Mouse (Mus musculus): ENCODE data around the gene Abl2. TPM values are rescaled to one million over a fixed set of nuclear protein-coding genes. Genes with fewer than 3 reads are reported as not detected.
A peak's percentile ranks its signal among the peaks of the same experiment; 100 is the strongest.
"Not testable (repeated sequence)": the region's sequence is repeated elsewhere in the genome, so short reads cannot be mapped to it uniquely, and the experiment has no call there.

Gene Abl2
- polyA plus RNA-seq, 1 experiment: 17.9 TPM

DNA sequence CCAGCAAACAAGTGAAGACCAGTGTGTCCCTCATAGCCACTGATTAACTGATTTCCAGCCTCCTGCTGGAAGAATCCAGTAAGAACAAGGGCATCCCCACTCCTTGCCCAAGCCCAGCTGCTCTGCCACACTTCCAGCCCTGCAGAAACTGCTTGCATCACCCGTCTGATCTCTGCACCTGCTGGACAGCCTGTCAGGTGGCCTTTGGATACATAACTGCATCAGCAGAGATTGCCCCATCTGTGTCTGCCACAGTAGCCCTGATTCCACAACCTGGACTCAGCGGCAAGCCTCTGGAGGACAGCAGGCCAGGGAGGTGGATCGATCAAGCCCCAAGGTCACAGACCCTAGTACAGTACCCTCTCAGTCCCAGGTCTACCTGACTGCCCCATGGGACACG is 98.9 kb downstream of the Abl2 start:
- Histone ChIP-seq H3K36me3 (ENCODE audit: control insufficient read depth, insufficient read depth) (peaks cover 28% of the 10 kb centered on the region), H3K27me3 (ENCODE audit: control insufficient read depth, insufficient read depth, insufficient read length) (no peaks in the 10 kb centered on the region), H3K4me2 (ENCODE audit: low read depth) (no peak overlapping the region), H3K4me3 (no peak overlapping the region), H3K79me2 (ENCODE audit: control insufficient read depth, insufficient read depth) (no peaks in the 10 kb centered on the region), H3ac (ENCODE audit: control insufficient read depth, insufficient read length) (no peak overlapping the region)
- TF ChIP-seq SRF (IDR thresholded peaks at IDR 0.05; ENCODE audit: control insufficient read depth, insufficient read length, low read depth): no peak
- no peak for TF ChIP-seq REST (IDR thresholded peaks at IDR 0.05; ENCODE audit: insufficient read depth, insufficient read length)
- peak in 1 of 3 experiments; percentile 50 for TF ChIP-seq MYOD1 (IDR thresholded peaks at IDR 0.05; ENCODE audit: control insufficient read depth in 1 of 3, insufficient read length in 2 of 3, low read depth in 2 of 3)
- TF ChIP-seq MYOG (IDR thresholded peaks at IDR 0.05; ENCODE audit: control insufficient read depth in 1 of 3, insufficient read depth in 1 of 3, insufficient read length in 2 of 3, low read depth in 2 of 3): peak in 1 of 3 experiments; percentile 59
- peak; percentile 30 for TF ChIP-seq POLR2AphosphoS2 (IDR thresholded peaks at IDR 0.05; ENCODE audit: insufficient read length, low read depth)
- TF ChIP-seq MAX (IDR thresholded peaks at IDR 0.05; ENCODE audit: low read depth): no peak
- no peak for TF ChIP-seq CEBPB (IDR thresholded peaks at IDR 0.05; ENCODE audit: insufficient read depth, poor library complexity, severe bottlenecking)
- TF ChIP-seq TCF12 (IDR thresholded peaks at IDR 0.05; ENCODE audit: insufficient read depth, poor library complexity, severe bottlenecking): no peak

DNA sequence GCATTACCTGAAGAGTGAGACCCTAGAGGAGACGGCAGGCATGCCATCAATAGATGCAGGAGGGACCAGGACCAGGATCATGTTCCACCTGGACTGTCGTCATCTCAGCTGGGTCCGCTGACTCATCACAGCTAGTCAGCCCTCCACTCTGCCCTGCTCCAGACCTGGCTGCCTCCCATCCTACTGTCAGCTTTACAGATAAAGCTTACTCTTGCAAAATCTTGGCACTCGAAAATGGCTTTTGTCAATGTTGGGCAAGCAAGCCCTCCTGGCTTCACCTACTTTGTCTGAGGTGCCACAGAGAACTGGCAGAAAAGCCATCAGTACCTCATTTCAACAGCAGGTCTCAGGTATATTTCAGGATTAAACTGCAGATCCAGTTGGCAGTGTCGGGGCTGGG is 100.1 kb downstream of the Abl2 start:
- H3K4me3 ChIP-seq: no peak overlapping the region
- H3K79me2 ChIP-seq (ENCODE audit: control insufficient read depth, insufficient read depth): no peaks in the 10 kb centered on the region
- no peaks in the 10 kb centered on the region for H3K27me3 ChIP-seq (ENCODE audit: control insufficient read depth, insufficient read depth, insufficient read length)
- peaks cover 19% of the 10 kb centered on the region for H3K36me3 ChIP-seq (ENCODE audit: control insufficient read depth, insufficient read depth)
- no peak overlapping the region for H3ac ChIP-seq (ENCODE audit: control insufficient read depth, insufficient read length)
- no peak for TF ChIP-seq E2F4 (IDR thresholded peaks at IDR 0.05; ENCODE audit: insufficient read depth)
- no peak for TF ChIP-seq TCF3 (IDR thresholded peaks at IDR 0.05; ENCODE audit: insufficient read length, low read depth)
- peak; percentile 15 for TF ChIP-seq POLR2A (IDR thresholded peaks at IDR 0.05; ENCODE audit: insufficient read length, low read depth)
- no peak for TF ChIP-seq MYOD1 (IDR thresholded peaks at IDR 0.05; ENCODE audit: control insufficient read depth in 1 of 3, insufficient read length in 2 of 3, low read depth in 2 of 3)
- H3K4me2 ChIP-seq (ENCODE audit: low read depth): no peak overlapping the region

DNA sequence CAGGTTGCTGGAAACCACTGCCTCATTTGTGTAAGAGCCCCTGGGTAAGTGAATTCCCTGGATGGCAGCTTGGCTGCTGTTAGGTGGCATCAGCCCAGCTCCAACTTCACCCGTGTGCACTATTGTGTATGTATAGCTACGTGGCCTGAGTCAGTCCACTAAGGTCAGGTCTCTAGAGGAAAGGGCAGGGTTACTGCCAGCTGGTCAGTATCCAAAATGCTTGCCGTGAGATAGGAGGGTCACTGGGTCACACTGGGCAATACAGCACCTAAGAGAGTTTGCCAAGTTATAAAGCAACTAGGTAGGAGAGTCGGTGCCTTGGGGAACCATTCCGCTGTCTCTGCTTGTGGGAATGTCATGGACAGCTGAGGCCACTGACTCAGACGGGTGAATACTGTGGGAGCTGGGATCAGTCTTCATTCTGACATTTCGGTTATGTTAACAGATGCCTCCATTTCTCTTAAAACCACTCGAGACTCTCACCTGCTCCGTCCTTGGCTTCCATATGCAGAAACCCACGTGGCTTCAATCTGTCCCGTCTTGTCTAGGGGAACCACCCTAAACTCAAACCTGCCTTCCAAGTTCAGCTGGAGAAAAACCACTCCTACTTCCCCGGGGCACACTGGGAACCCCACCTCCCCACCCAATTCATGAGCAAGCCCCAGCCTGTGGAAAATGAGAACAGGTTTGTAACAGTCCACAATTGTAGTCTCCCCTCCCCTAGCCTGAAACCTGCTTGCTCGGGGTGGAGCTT is 101.5 kb downstream of the Abl2 start:
- H3K27me3 ChIP-seq (ENCODE audit: control insufficient read depth, insufficient read depth, insufficient read length): no peaks in the 10 kb centered on the region
- no peak overlapping the region for H3ac ChIP-seq (ENCODE audit: control insufficient read depth, insufficient read length)
- peaks cover 10% of the 10 kb centered on the region for H3K36me3 ChIP-seq (ENCODE audit: control insufficient read depth, insufficient read depth)
- TF ChIP-seq MYOG (IDR thresholded peaks at IDR 0.05; ENCODE audit: control insufficient read depth in 1 of 3, insufficient read depth in 1 of 3, insufficient read length in 2 of 3, low read depth in 2 of 3): peak; percentile 12 to 78 (median 74)
- TF ChIP-seq TCF12 (IDR thresholded peaks at IDR 0.05; ENCODE audit: insufficient read depth, poor library complexity, severe bottlenecking): peak; percentile 39
- peak; percentile 53 to 74 (median 56) for TF ChIP-seq MYOD1 (IDR thresholded peaks at IDR 0.05; ENCODE audit: control insufficient read depth in 1 of 3, insufficient read length in 2 of 3, low read depth in 2 of 3)
- no peak for TF ChIP-seq USF1 (IDR thresholded peaks at IDR 0.05; ENCODE audit: low read depth)
- H3K4me2 ChIP-seq (ENCODE audit: low read depth): no peak overlapping the region
- H3K79me2 ChIP-seq (ENCODE audit: control insufficient read depth, insufficient read depth): peaks cover 1% of the 10 kb centered on the region
- H3K4me3 ChIP-seq: no peak overlapping the region

DNA sequence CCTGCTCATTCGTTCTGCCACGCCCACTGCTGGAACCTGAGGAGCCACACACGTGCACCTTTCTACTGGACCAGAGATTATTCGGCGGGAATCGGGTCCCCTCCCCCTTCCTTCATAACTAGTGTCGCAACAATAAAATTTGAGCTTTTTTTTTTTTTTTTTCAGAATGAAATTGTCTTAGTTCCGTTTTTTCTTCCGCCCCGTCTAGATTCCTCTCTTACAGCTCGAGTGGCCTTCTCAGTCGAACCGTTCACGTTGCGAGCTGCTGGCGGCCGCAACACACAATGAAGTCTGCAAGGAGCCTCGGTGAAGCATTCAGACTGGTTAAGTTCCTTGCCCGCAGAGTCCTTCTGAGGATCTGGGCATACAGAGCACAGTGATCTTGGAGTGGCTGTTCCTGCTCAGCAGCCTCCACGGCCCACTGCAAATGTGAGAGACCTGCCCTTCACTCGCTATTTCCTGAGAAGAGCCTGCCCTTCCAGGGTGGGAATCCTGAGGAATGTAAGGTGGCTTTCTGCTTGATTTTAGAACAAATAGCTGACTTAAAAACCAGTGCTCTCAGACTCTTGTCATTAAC is 102.2 kb downstream of the Abl2 start:
- H3ac ChIP-seq (ENCODE audit: control insufficient read depth, insufficient read length); H3K36me3 ChIP-seq (ENCODE audit: control insufficient read depth, insufficient read depth); H3K4me3 ChIP-seq; H3K27me3 ChIP-seq (ENCODE audit: control insufficient read depth, insufficient read depth, insufficient read length); H3K79me2 ChIP-seq (ENCODE audit: control insufficient read depth, insufficient read depth): not testable (repeated sequence)
- peak overlapping the region; percentile 12 for H3K4me2 ChIP-seq (ENCODE audit: low read depth)

DNA sequence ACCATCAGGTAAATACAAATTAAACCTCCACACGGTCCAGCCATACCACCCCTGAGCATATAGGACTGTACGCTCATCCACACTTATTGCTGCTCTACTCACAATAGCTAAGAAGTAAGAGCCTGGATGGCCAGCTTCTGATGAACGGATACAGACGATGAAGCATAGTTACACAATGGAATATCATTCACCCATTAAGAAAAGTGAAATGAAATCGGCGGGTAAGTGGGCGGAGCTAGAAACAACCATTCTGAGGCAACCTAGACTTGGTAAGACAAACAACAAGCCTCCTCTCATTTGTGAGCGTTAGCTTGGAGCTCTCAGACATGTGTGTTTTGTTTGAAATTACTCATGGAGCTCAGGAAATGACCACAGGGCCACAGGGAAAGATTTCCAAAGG is 107.2 kb downstream of the Abl2 start:
- peaks cover 9% of the 10 kb centered on the region for H3K79me2 ChIP-seq (ENCODE audit: control insufficient read depth, insufficient read depth)
- no peak overlapping the region for H3ac ChIP-seq (ENCODE audit: control insufficient read depth, insufficient read length)
- no peaks in the 10 kb centered on the region for H3K27me3 ChIP-seq (ENCODE audit: control insufficient read depth, insufficient read depth, insufficient read length)
- H3K36me3 ChIP-seq (ENCODE audit: control insufficient read depth, insufficient read depth): peaks cover 12% of the 10 kb centered on the region
- H3K4me3 ChIP-seq: no peak overlapping the region
- TF ChIP-seq POLR2A (IDR thresholded peaks at IDR 0.05; ENCODE audit: insufficient read length, low read depth) (no peak), TCF12 (IDR thresholded peaks at IDR 0.05; ENCODE audit: insufficient read depth, poor library complexity, severe bottlenecking) (no peak), SRF (IDR thresholded peaks at IDR 0.05; ENCODE audit: control insufficient read depth, insufficient read length, low read depth) (no peak), CEBPB (IDR thresholded peaks at IDR 0.05; ENCODE audit: insufficient read depth, poor library complexity, severe bottlenecking) (no peak), USF1 (IDR thresholded peaks at IDR 0.05; ENCODE audit: low read depth) (no peak), POLR2AphosphoS2 (IDR thresholded peaks at IDR 0.05; ENCODE audit: insufficient read length, low read depth) (no peak), REST (IDR thresholded peaks at IDR 0.05; ENCODE audit: insufficient read depth, insufficient read length) (no peak), MAX (IDR thresholded peaks at IDR 0.05; ENCODE audit: low read depth) (no peak), TCF3 (IDR thresholded peaks at IDR 0.05; ENCODE audit: insufficient read length, low read depth) (no peak), MYOG (IDR thresholded peaks at IDR 0.05; ENCODE audit: control insufficient read depth in 1 of 3, insufficient read depth in 1 of 3, insufficient read length in 2 of 3, low read depth in 2 of 3) (no peak), E2F4 (IDR thresholded peaks at IDR 0.05; ENCODE audit: insufficient read depth) (no peak), MYOD1 (IDR thresholded peaks at IDR 0.05; ENCODE audit: control insufficient read depth in 1 of 3, insufficient read length in 2 of 3, low read depth in 2 of 3) (no peak)
- no peak overlapping the region for H3K4me2 ChIP-seq (ENCODE audit: low read depth)
